Mouse (Mus musculus): ENCODE results near the gene Rps27rt. TPM values are rescaled to one million over a fixed set of nuclear protein-coding genes. Genes with fewer than 3 reads are reported as not detected.
A peak's percentile ranks its signal among the peaks of the same experiment; 100 is the strongest.
"Not testable (repeated sequence)": the region's sequence is repeated elsewhere in the genome, so short reads cannot be mapped to it uniquely, and the experiment has no call there.

Gene Rps27rt
- polyA plus RNA-seq (2016; fragmentation: Nextera tagmentation; extraction: Ambion mirVana), result 259 and 289 TPM in 2 replicates

- WGBS, result 91% methylated on average over 16 of the region's 16 CpGs
- Histone ChIP-seq H3K4me1 (replicated peaks) (peaks cover 15% of the 10 kb centered on the region), H3K4me3 (no peak within 1 kb of the TSS), H3K9me3 (replicated peaks) (0 out of 2 replicates have a peak, but pooled peaks cover 1% of the 10 kb centered on the region), H3K36me3 (no peaks in the 10 kb centered on the region), H3K27ac (ENCODE audit: poor library complexity, severe bottlenecking) (no peak within 1 kb of the TSS), H3K9ac (no peak within 1 kb of the TSS), H3K27me3 (replicated peaks) (peaks cover 3% of the 10 kb centered on the region; the same call in 1 of the 2 replicates), H3K4me2 (no peak within 1 kb of the TSS)
- no peak for ATAC-seq (ENCODE audit: insufficient number of reproducible peaks, low FRiP score)
Measured at GRCm38 (mm10) chr9:114982689-114983360, at the start of gene Rps27rt. Rps27rt (minus strand) TSS chr9:114982739.

GRCm38 (mm10) chr9:115031046-115031445, 48.5 kb upstream of the Rps27rt start:
- not testable (repeated sequence) for H3K9me3 ChIP-seq (replicated peaks); ATAC-seq (ENCODE audit: insufficient number of reproducible peaks, low FRiP score); H3K4me1 ChIP-seq (replicated peaks); H3K4me2 ChIP-seq; H3K27me3 ChIP-seq (replicated peaks); H3K36me3 ChIP-seq; H3K27ac ChIP-seq (ENCODE audit: poor library complexity, severe bottlenecking); H3K4me3 ChIP-seq; H3K9ac ChIP-seq
- 100% methylated on average over 1 of the region's 1 CpGs for WGBS

GRCm38 (mm10) chr9:115030581-115030980, 48.0 kb upstream of the Rps27rt start:
- Histone ChIP-seq H3K4me1 (replicated peaks) (peaks cover 10% of the 10 kb centered on the region), H3K27ac (ENCODE audit: poor library complexity, severe bottlenecking) (no peak overlapping the region), H3K4me2 (no peak overlapping the region), H3K9ac (no peak overlapping the region), H3K36me3 (no peaks in the 10 kb centered on the region), H3K9me3 (replicated peaks) (peaks cover 7% of the 10 kb centered on the region; the same call in 1 of the 2 replicates), H3K27me3 (replicated peaks) (no peaks in the 10 kb centered on the region), H3K4me3 (no peak overlapping the region)
- WGBS, result 72% methylated on average over 4 of the region's 4 CpGs
- no peak for ATAC-seq (ENCODE audit: insufficient number of reproducible peaks, low FRiP score)

- no peak overlapping the region for H3K4me2 ChIP-seq
- H3K27me3 ChIP-seq (replicated peaks), result no peaks in the 10 kb centered on the region
- peaks cover 16% of the 10 kb centered on the region for H3K4me1 ChIP-seq (replicated peaks)
- no peak overlapping the region for H3K4me3 ChIP-seq
- WGBS, result 23% methylated on average over 3 of the region's 3 CpGs
- H3K27ac ChIP-seq (ENCODE audit: poor library complexity, severe bottlenecking), result no peak overlapping the region
- no peaks in the 10 kb centered on the region for H3K36me3 ChIP-seq
- peaks cover 8% of the 10 kb centered on the region; the same call in 1 of the 2 replicates for H3K9me3 ChIP-seq (replicated peaks)
- ATAC-seq (ENCODE audit: insufficient number of reproducible peaks, low FRiP score), result no peak
- H3K9ac ChIP-seq, result no peak overlapping the region
Measured at GRCm38 (mm10) chr9:115029307-115029706, 46.8 kb upstream of the Rps27rt start.

- Histone ChIP-seq H3K4me3 (0 out of 2 replicates have a peak overlapping the region, but pooled peaks have one; percentile 5), H3K9me3 (replicated peaks) (peaks cover 12% of the 10 kb centered on the region; the same call in 1 of the 2 replicates), H3K4me2 (peak overlapping the region; percentile 51), H3K27me3 (replicated peaks) (no peaks in the 10 kb centered on the region), H3K4me1 (replicated peaks) (peaks cover 31% of the 10 kb centered on the region), H3K27ac (ENCODE audit: poor library complexity, severe bottlenecking) (peak overlapping the region; percentile 63), H3K9ac (no peak overlapping the region), H3K36me3 (no peaks in the 10 kb centered on the region)
- WGBS, result 48% methylated on average over 10 of the region's 10 CpGs
- no peak for ATAC-seq (ENCODE audit: insufficient number of reproducible peaks, low FRiP score)
Measured at GRCm38 (mm10) chr9:115023708-115024383, 41.3 kb upstream of the Rps27rt start.

GRCm38 (mm10) chr9:115023137-115023536, 40.6 kb upstream of the Rps27rt start:
- no peak overlapping the region for H3K4me3 ChIP-seq
- no peak overlapping the region for H3K4me2 ChIP-seq
- no peaks in the 10 kb centered on the region for H3K27me3 ChIP-seq (replicated peaks)
- H3K9ac ChIP-seq, result no peak overlapping the region
- no peak for ATAC-seq (ENCODE audit: insufficient number of reproducible peaks, low FRiP score)
- H3K27ac ChIP-seq (ENCODE audit: poor library complexity, severe bottlenecking), result no peak overlapping the region
- no peaks in the 10 kb centered on the region for H3K36me3 ChIP-seq
- H3K9me3 ChIP-seq (replicated peaks), result peaks cover 12% of the 10 kb centered on the region; the same call in 1 of the 2 replicates
- peaks cover 33% of the 10 kb centered on the region for H3K4me1 ChIP-seq (replicated peaks)
- 76% methylated on average over 3 of the region's 3 CpGs for WGBS

- 88% methylated on average over 2 of the region's 2 CpGs for WGBS
- Histone ChIP-seq H3K9me3 (replicated peaks) (peaks cover 12% of the 10 kb centered on the region; the same call in 1 of the 2 replicates), H3K4me1 (replicated peaks) (peaks cover 33% of the 10 kb centered on the region), H3K27me3 (replicated peaks) (no peaks in the 10 kb centered on the region), H3K9ac (no peak overlapping the region), H3K4me3 (no peak overlapping the region), H3K4me2 (no peak overlapping the region), H3K36me3 (no peaks in the 10 kb centered on the region), H3K27ac (ENCODE audit: poor library complexity, severe bottlenecking) (no peak overlapping the region)
- ATAC-seq (ENCODE audit: insufficient number of reproducible peaks, low FRiP score), result no peak
Measured at GRCm38 (mm10) chr9:115021419-115021818, 38.9 kb upstream of the Rps27rt start.

GRCm38 (mm10) chr9:115020141-115020540, 37.6 kb upstream of the Rps27rt start:
- WGBS, result 83% methylated on average over 7 of the region's 7 CpGs
- no peak for ATAC-seq (ENCODE audit: insufficient number of reproducible peaks, low FRiP score)
- H3K36me3 ChIP-seq, result no peaks in the 10 kb centered on the region
- peaks cover 33% of the 10 kb centered on the region for H3K4me1 ChIP-seq (replicated peaks)
- H3K4me3 ChIP-seq, result no peak overlapping the region
- H3K9ac ChIP-seq, result no peak overlapping the region
- no peak overlapping the region for H3K4me2 ChIP-seq
- no peaks in the 10 kb centered on the region for H3K27me3 ChIP-seq (replicated peaks)
- H3K27ac ChIP-seq (ENCODE audit: poor library complexity, severe bottlenecking), result no peak overlapping the region
- 0 out of 2 replicates have a peak, but pooled peaks cover 4% of the 10 kb centered on the region for H3K9me3 ChIP-seq (replicated peaks)

GRCm38 (mm10) chr9:115012367-115012766, 29.8 kb upstream of the Rps27rt start:
- no peak for ATAC-seq (ENCODE audit: insufficient number of reproducible peaks, low FRiP score)
- 56% methylated on average over 12 of the region's 12 CpGs for WGBS
- Histone ChIP-seq H3K27ac (ENCODE audit: poor library complexity, severe bottlenecking) (no peak overlapping the region), H3K9ac (no peak overlapping the region), H3K27me3 (replicated peaks) (no peaks in the 10 kb centered on the region), H3K4me1 (replicated peaks) (peaks cover 33% of the 10 kb centered on the region), H3K4me2 (no peak overlapping the region), H3K36me3 (no peaks in the 10 kb centered on the region; the same call in 1 of the 2 replicates), H3K4me3 (no peak overlapping the region), H3K9me3 (replicated peaks) (peaks cover 10% of the 10 kb centered on the region)

- ATAC-seq (ENCODE audit: insufficient number of reproducible peaks, low FRiP score), result no peak
- Histone ChIP-seq H3K9ac (no peak overlapping the region), H3K27ac (ENCODE audit: poor library complexity, severe bottlenecking) (peak overlapping the region; percentile 40), H3K4me3 (no peak overlapping the region), H3K36me3 (no peaks in the 10 kb centered on the region; the same call in 1 of the 2 replicates), H3K4me2 (no peak overlapping the region), H3K27me3 (replicated peaks) (no peaks in the 10 kb centered on the region), H3K4me1 (replicated peaks) (peaks cover 18% of the 10 kb centered on the region), H3K9me3 (replicated peaks) (peaks cover 10% of the 10 kb centered on the region)
- WGBS, result 67% methylated on average over 7 of the region's 7 CpGs
Measured at GRCm38 (mm10) chr9:115008194-115008593, 25.7 kb upstream of the Rps27rt start.

GRCm38 (mm10) chr9:115007776-115008175, 25.2 kb upstream of the Rps27rt start:
- WGBS, result 46% methylated on average over 6 of the region's 6 CpGs

More at GRCm38 (mm10) chr9:115007776-115008175, 25.2 kb upstream of the Rps27rt start:
- Histone ChIP-seq H3K9me3 (replicated peaks) (peaks cover 10% of the 10 kb centered on the region), H3K9ac (no peak overlapping the region), H3K36me3 (no peaks in the 10 kb centered on the region; the same call in 1 of the 2 replicates), H3K4me3 (no peak overlapping the region), H3K27me3 (replicated peaks) (no peaks in the 10 kb centered on the region), H3K27ac (ENCODE audit: poor library complexity, severe bottlenecking) (peak overlapping the region; percentile 40), H3K4me1 (replicated peaks) (peaks cover 14% of the 10 kb centered on the region), H3K4me2 (no peak overlapping the region)
- ATAC-seq (ENCODE audit: insufficient number of reproducible peaks, low FRiP score), result no peak

All from heart, embryonic 12.5 days (tissue).